Mouse (Mus musculus): ENCODE measurements around the gene 1700022I11Rik. TPM values are rescaled to one million over a fixed set of nuclear protein-coding genes. Genes with fewer than 3 reads are reported as not detected.
A peak's percentile ranks its signal among the peaks of the same experiment; 100 is the strongest.

The 1700022I11Rik gene
- polyA plus RNA-seq, 1 experiment from 2014 or later, result 0.70 TPM

GRCm38 (mm10) chr4:42932229-42932969 lies 37.0 kb upstream of the 1700022I11Rik start:
- peaks cover 3% of the 10 kb centered on the region; the same call in 1 of the 2 replicates for H3K9me3 ChIP-seq (ENCODE audit: control insufficient read depth, low read length)
- peaks cover 8% of the 10 kb centered on the region for H3K27me3 ChIP-seq (ENCODE audit: control insufficient read depth, insufficient read depth, low read length)
- no peaks in the 10 kb centered on the region for H3K36me3 ChIP-seq (ENCODE audit: control insufficient read depth, insufficient read depth, low read length)
- 22% methylated on average over 8 of the region's 8 CpGs for WGBS
- peak overlapping the region; percentile 25; the same call in 1 of the 2 replicates for H3K9ac ChIP-seq (ENCODE audit: low read length)
- H3K4me3 ChIP-seq (ENCODE audit: control insufficient read depth in 1 of 2, insufficient read depth in 1 of 2, low read depth in 1 of 2, low read length in 2 of 2), result no peak overlapping the region
- H3K4me1 ChIP-seq (ENCODE audit: control insufficient read depth in 2 of 2, insufficient read depth in 2 of 2, low read length in 2 of 2), result peaks cover 21 to 26% of the 10 kb centered on the region in 2 experiments
- ATAC-seq (ENCODE audit: insufficient number of reproducible peaks, insufficient read depth, low FRiP score, low read depth), result peak; percentile 47; the same call in 1 of the 2 replicates
- peak overlapping the region; percentile 61 for H3K4me2 ChIP-seq (ENCODE audit: low read length)
- peak overlapping the region; percentile 97 for H3K27ac ChIP-seq (replicated peaks in 1 of 2; ENCODE audit: control insufficient read depth in 1 of 2, insufficient read depth in 1 of 2, low read depth in 2 of 2, low read length in 2 of 2)

- Histone ChIP-seq H3K27ac (replicated peaks in 1 of 2; ENCODE audit: control insufficient read depth in 1 of 2, insufficient read depth in 1 of 2, low read depth in 2 of 2, low read length in 2 of 2) (peak overlapping the region in 1 of 2 experiments; percentile 97; a peak in 2 of 4 replicates), H3K4me2 (ENCODE audit: low read length) (peak overlapping the region; percentile 61), H3K9me3 (ENCODE audit: control insufficient read depth, low read length) (no peaks in the 10 kb centered on the region), H3K4me1 (ENCODE audit: control insufficient read depth in 2 of 2, insufficient read depth in 2 of 2, low read length in 2 of 2) (peaks cover 21 to 26% of the 10 kb centered on the region in 2 experiments), H3K27me3 (ENCODE audit: control insufficient read depth, insufficient read depth, low read length) (peaks cover 13% of the 10 kb centered on the region), H3K36me3 (ENCODE audit: control insufficient read depth, insufficient read depth, low read length) (no peaks in the 10 kb centered on the region), H3K4me3 (ENCODE audit: control insufficient read depth in 1 of 2, insufficient read depth in 1 of 2, low read depth in 1 of 2, low read length in 2 of 2) (peak overlapping the region; percentile 10 to 26), H3K9ac (ENCODE audit: low read length) (peak overlapping the region; percentile 54)
- WGBS, result 6% methylated on average over 22 of the region's 22 CpGs
- ATAC-seq (ENCODE audit: insufficient number of reproducible peaks, insufficient read depth, low FRiP score, low read depth), result peak; percentile 70; the same call in 1 of the 2 replicates
Observed at GRCm38 (mm10) chr4:42933630-42934029, 35.8 kb upstream of the 1700022I11Rik start.

GRCm38 (mm10) chr4:42941396-42941795 lies 28.0 kb upstream of the 1700022I11Rik start:
- H3K4me2 ChIP-seq (ENCODE audit: low read length), result no peak overlapping the region
- WGBS, result 64% methylated on average over 7 of the region's 7 CpGs
- H3K27ac ChIP-seq (replicated peaks in 1 of 2; ENCODE audit: control insufficient read depth in 1 of 2, insufficient read depth in 1 of 2, low read depth in 2 of 2, low read length in 2 of 2), result no peak overlapping the region
- no peak overlapping the region for H3K4me3 ChIP-seq (ENCODE audit: control insufficient read depth in 1 of 2, insufficient read depth in 1 of 2, low read depth in 1 of 2, low read length in 2 of 2)
- no peak overlapping the region for H3K9ac ChIP-seq (ENCODE audit: low read length)
- no peaks in the 10 kb centered on the region for H3K36me3 ChIP-seq (ENCODE audit: control insufficient read depth, insufficient read depth, low read length)
- H3K9me3 ChIP-seq (ENCODE audit: control insufficient read depth, low read length), result no peaks in the 10 kb centered on the region
- H3K27me3 ChIP-seq (ENCODE audit: control insufficient read depth, insufficient read depth, low read length), result peaks cover 6% of the 10 kb centered on the region
- no peaks in the 10 kb centered on the region for H3K4me1 ChIP-seq (ENCODE audit: control insufficient read depth in 2 of 2, insufficient read depth in 2 of 2, low read length in 2 of 2)
- no peak for ATAC-seq (ENCODE audit: insufficient number of reproducible peaks, insufficient read depth, low FRiP score, low read depth)

- Histone ChIP-seq H3K27me3 (ENCODE audit: control insufficient read depth, insufficient read depth, low read length) (peaks cover 14% of the 10 kb centered on the region), H3K4me1 (ENCODE audit: control insufficient read depth in 2 of 2, insufficient read depth in 2 of 2, low read length in 2 of 2) (no peaks in the 10 kb centered on the region), H3K4me3 (ENCODE audit: control insufficient read depth in 1 of 2, insufficient read depth in 1 of 2, low read depth in 1 of 2, low read length in 2 of 2) (no peak overlapping the region), H3K4me2 (ENCODE audit: low read length) (no peak overlapping the region), H3K9ac (ENCODE audit: low read length) (no peak overlapping the region), H3K9me3 (ENCODE audit: control insufficient read depth, low read length) (no peaks in the 10 kb centered on the region), H3K36me3 (ENCODE audit: control insufficient read depth, insufficient read depth, low read length) (no peaks in the 10 kb centered on the region), H3K27ac (replicated peaks in 1 of 2; ENCODE audit: control insufficient read depth in 1 of 2, insufficient read depth in 1 of 2, low read depth in 2 of 2, low read length in 2 of 2) (no peak overlapping the region)
- WGBS, result 58% methylated on average over 5 of the region's 5 CpGs
- ATAC-seq (ENCODE audit: insufficient number of reproducible peaks, insufficient read depth, low FRiP score, low read depth), result no peak
Observed at GRCm38 (mm10) chr4:42943341-42943740, 26.1 kb upstream of the 1700022I11Rik start.

GRCm38 (mm10) chr4:42944185-42944584 lies 25.2 kb upstream of the 1700022I11Rik start:
- H3K4me2 ChIP-seq (ENCODE audit: low read length), result no peak overlapping the region
- H3K4me1 ChIP-seq (ENCODE audit: control insufficient read depth in 2 of 2, insufficient read depth in 2 of 2, low read length in 2 of 2), result peaks cover 1 to 4% of the 10 kb centered on the region in 2 experiments; a peak in 3 of 4 replicates
- no peak overlapping the region for H3K9ac ChIP-seq (ENCODE audit: low read length)
- no peaks in the 10 kb centered on the region for H3K36me3 ChIP-seq (ENCODE audit: control insufficient read depth, insufficient read depth, low read length)
- whole genome bisulfite sequencing, result 69% methylated on average over 9 of the region's 9 CpGs
- H3K27me3 ChIP-seq (ENCODE audit: control insufficient read depth, insufficient read depth, low read length), result peaks cover 11% of the 10 kb centered on the region; the same call in 1 of the 2 replicates
- H3K4me3 ChIP-seq (ENCODE audit: control insufficient read depth in 1 of 2, insufficient read depth in 1 of 2, low read depth in 1 of 2, low read length in 2 of 2), result no peak overlapping the region
- no peak overlapping the region for H3K27ac ChIP-seq (replicated peaks in 1 of 2; ENCODE audit: control insufficient read depth in 1 of 2, insufficient read depth in 1 of 2, low read depth in 2 of 2, low read length in 2 of 2)
- ATAC-seq (ENCODE audit: insufficient number of reproducible peaks, insufficient read depth, low FRiP score, low read depth), result no peak
- H3K9me3 ChIP-seq (ENCODE audit: control insufficient read depth, low read length), result no peaks in the 10 kb centered on the region

- peaks cover 2 to 5% of the 10 kb centered on the region in 2 experiments; a peak in 3 of 4 replicates for H3K4me1 ChIP-seq (ENCODE audit: control insufficient read depth in 2 of 2, insufficient read depth in 2 of 2, low read length in 2 of 2)
- H3K36me3 ChIP-seq (ENCODE audit: control insufficient read depth, insufficient read depth, low read length), result no peaks in the 10 kb centered on the region
- no peak for ATAC-seq (ENCODE audit: insufficient number of reproducible peaks, insufficient read depth, low FRiP score, low read depth)
- H3K27ac ChIP-seq (replicated peaks in 1 of 2; ENCODE audit: control insufficient read depth in 1 of 2, insufficient read depth in 1 of 2, low read depth in 2 of 2, low read length in 2 of 2), result no peak overlapping the region
- 4% methylated on average over 6 of the region's 6 CpGs for WGBS
- H3K9ac ChIP-seq (ENCODE audit: low read length), result no peak overlapping the region
- H3K9me3 ChIP-seq (ENCODE audit: control insufficient read depth, low read length), result no peaks in the 10 kb centered on the region
- H3K27me3 ChIP-seq (ENCODE audit: control insufficient read depth, insufficient read depth, low read length), result peaks cover 11% of the 10 kb centered on the region; the same call in 1 of the 2 replicates
- no peak overlapping the region for H3K4me3 ChIP-seq (ENCODE audit: control insufficient read depth in 1 of 2, insufficient read depth in 1 of 2, low read depth in 1 of 2, low read length in 2 of 2)
- H3K4me2 ChIP-seq (ENCODE audit: low read length), result no peak overlapping the region
Observed at GRCm38 (mm10) chr4:42945043-42945442, 24.4 kb upstream of the 1700022I11Rik start.

GRCm38 (mm10) chr4:42945445-42945844 lies 24.0 kb upstream of the 1700022I11Rik start:
- Histone ChIP-seq H3K4me2 (ENCODE audit: low read length) (no peak overlapping the region), H3K4me1 (ENCODE audit: control insufficient read depth in 2 of 2, insufficient read depth in 2 of 2, low read length in 2 of 2) (peaks cover 5 to 7% of the 10 kb centered on the region in 2 experiments), H3K4me3 (ENCODE audit: control insufficient read depth in 1 of 2, insufficient read depth in 1 of 2, low read depth in 1 of 2, low read length in 2 of 2) (no peak overlapping the region), H3K27me3 (ENCODE audit: control insufficient read depth, insufficient read depth, low read length) (peaks cover 11% of the 10 kb centered on the region; the same call in 1 of the 2 replicates), H3K36me3 (ENCODE audit: control insufficient read depth, insufficient read depth, low read length) (no peaks in the 10 kb centered on the region), H3K9ac (ENCODE audit: low read length) (no peak overlapping the region), H3K9me3 (ENCODE audit: control insufficient read depth, low read length) (no peaks in the 10 kb centered on the region), H3K27ac (replicated peaks in 1 of 2; ENCODE audit: control insufficient read depth in 1 of 2, insufficient read depth in 1 of 2, low read depth in 2 of 2, low read length in 2 of 2) (no peak overlapping the region)
- WGBS, result 86% methylated on average over 3 of the region's 3 CpGs
- no peak for ATAC-seq (ENCODE audit: insufficient number of reproducible peaks, insufficient read depth, low FRiP score, low read depth)
